Mouse (Mus musculus) 416B (cell line): ENCODE data around the gene Irf2bp1.

Source experiments
- DNase-seq: peaks from one replicate; pipeline ENCODE4 v3.0.0; 2011; ENCODE audit warnings: low read depth

The Irf2bp1 gene

DNA sequence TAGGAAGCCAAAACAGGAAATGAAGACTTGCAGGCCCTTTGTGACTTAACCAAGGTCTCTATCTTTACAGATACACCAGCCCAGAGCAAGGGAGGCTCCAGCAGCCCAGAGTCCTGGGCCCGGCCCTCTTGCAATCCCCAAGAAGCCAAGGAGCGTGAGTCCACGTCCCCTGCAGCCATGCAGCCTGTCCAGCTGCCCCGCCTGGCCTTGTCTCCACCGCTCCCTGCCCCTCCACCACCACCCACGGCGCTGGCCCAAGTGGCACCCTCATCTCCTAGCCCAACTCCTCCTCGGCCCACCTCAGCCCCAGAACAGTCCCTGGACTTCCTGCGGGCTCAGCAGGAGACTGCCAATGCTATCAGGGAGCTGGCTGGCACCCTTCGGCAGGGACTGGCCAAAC lies 3.4 kb upstream of the Irf2bp1 start:
- no peak for DNase-seq

DNA sequence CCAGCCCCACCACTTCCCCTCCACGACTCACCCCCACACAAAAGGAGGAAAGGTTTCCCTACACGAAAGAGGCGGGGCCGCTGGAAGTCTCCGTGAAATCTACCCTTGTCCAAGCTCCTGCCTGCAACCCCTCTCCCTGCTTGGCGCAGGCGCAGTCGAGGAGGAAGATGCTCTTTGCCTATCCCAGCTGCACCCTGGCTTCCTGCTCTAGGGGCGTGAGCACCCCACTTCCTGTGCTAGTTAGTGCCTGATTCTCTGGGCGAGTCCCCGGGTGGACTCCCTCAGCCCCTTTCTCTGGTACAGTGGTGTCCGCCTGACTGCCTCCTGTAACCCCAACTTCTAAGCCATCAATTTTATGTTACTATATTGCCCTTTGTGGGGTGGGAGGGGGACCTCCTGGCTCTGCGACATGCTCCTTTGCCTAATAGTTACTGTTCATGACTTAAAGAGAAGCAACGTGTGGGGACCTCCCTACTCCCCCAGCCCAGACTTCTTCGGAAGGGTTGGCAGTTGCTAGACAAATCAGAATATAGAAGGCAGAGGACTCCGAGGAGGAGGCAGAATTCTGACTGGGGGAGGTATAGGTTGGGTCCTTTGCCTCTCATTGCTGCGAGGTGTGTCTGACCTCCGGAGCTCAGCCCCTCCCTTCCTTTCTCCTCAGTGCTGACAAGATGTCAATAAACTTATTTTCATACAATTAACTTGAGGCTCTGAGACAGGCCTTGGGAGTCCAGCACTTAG lies 2.6 kb upstream of the Irf2bp1 start:
- peak; percentile 81 for DNase-seq

DNA sequence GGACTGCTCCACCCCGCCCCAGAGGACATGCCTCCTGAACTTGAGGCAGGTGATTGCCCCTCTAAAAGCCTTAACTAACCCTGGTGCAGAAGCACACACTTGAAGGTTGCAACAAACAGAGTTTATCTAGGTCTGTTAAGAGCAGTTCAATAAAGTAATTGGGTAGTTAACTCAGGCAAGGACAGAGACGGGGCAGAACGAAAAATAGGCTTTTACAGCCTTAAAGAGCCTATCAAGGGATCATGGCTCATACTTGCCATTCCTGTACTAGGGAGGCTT lies 2.1 kb upstream of the Irf2bp1 start:
- DNase-seq: no peak

DNA sequence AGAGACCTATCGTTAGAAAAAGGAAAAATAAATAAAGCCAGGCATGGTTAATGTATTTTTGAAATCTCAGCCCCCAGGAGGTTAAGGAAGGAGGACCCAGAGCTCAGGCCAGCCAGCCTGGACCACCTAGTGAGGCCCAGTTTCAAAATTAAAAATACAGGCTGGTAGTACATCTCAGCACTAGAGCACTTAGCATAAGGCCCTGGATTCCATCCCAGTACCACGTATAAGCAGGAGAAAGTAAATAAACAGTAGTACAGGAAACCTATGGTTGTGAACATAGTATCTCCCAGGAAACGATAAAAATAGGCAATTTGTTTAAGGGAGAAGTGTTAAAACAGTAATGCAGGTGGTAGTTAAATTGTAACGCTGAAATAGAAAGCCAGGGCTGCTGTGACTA lies 1.7 kb upstream of the Irf2bp1 start:
- DNase-seq: peak; percentile 12

DNA sequence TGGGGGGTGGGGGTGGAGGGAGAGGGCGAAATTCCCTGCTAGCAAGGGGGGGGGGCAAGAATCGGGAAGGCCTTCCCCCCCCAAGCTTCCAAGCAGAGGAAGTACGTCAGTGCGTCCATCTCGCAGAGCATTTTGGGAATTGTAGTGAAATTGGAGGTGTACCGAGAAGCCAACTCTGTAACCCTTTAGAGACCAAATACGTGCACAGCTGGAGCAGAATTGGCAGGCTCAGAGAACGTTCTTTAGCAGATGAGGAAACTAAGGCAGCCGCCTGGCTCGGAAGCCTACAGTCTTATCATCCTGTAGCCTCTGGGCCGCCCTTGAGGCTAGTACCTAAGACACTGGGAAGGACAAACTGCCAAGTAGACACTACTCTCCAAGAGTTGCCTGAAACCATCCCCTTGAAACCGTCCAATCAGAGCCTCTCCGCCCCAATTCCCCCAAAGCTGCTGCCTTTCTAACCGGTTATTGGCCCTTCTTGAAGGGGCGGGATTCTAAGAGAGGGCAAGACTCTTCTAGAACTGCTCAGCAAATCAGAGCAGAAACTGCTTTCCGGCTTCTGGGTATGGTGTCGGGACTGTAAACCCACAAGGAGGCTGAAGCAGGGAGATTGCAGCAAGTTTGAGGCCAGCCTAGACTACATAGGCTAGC lies 871 bp upstream of the Irf2bp1 start:
- DNase-seq: peak; percentile 97

DNA sequence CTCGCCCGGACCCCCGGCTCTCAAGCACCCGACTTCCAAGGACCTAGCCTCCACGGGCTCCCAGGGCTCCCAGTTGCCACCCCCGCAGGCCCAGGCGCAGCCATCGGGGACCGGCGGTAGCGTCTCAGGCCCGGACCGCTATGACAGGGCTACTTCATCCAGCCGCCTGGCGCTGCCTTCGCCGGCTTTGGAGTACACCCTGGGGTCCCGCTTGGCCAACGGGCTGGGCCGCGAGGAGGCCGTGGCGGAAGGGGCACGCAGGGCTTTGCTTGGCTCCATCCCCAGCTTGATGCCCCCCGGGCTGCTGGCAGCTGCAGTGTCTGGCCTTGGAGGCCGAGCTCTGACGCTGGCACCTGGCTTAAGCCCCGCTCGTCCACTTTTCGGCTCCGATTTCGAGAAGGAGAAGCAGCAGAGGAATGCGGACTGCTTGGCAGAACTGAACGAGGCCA lies 811 bp downstream of the Irf2bp1 start:
- no peak for DNase-seq

DNA sequence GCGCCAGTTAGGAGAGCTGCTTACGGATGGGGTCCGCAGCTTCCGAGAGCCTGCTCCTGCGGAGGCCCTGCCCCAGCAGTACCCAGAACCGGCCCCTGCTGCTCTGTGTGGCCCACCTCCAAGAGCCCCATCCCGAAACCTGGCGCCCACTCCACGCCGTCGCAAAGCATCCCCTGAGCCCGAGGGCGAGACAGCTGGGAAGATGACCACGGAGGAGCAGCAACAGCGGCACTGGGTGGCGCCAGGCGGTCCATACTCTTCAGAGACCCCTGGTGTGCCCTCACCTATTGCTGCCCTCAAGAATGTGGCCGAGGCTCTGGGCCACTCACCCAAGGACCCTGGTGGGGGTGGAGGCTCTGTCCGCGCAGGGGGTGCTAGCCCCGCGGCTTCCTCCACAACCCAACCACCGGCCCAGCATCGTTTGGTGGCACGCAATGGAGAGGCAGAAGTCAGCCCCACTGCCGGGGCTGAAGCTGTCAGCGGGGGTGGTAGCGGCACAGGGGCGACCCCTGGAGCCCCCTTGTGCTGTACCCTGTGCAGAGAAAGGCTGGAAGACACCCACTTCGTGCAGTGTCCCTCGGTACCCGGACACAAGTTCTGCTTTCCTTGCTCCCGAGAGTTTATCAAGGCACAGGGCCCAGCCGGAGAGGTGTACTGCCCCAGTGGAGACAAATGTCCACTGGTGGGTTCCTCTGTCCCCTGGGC lies 1.7 kb downstream of the Irf2bp1 start:
- DNase-seq: no peak

DNA sequence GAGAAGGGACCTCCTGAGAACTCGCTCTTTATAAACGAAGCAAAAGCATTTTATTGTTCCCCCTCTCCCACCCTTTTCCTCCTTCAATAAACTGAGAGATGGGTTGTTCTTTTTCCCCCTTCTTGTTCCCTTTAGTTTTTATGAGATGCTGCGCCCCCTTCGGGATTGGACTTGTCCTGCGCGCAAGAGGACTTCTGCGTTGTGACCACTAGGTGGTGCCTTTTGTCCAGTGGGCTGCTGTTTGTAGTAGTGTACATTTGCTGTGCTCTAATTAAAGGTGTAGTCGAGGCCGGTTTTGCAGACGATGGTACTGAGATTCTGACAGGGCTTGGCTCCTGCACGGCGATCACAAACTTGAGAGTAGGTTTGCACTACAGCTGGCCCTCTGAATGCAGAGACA lies 2.6 kb downstream of the Irf2bp1 start:
- DNase-seq: peak; percentile 93

DNA sequence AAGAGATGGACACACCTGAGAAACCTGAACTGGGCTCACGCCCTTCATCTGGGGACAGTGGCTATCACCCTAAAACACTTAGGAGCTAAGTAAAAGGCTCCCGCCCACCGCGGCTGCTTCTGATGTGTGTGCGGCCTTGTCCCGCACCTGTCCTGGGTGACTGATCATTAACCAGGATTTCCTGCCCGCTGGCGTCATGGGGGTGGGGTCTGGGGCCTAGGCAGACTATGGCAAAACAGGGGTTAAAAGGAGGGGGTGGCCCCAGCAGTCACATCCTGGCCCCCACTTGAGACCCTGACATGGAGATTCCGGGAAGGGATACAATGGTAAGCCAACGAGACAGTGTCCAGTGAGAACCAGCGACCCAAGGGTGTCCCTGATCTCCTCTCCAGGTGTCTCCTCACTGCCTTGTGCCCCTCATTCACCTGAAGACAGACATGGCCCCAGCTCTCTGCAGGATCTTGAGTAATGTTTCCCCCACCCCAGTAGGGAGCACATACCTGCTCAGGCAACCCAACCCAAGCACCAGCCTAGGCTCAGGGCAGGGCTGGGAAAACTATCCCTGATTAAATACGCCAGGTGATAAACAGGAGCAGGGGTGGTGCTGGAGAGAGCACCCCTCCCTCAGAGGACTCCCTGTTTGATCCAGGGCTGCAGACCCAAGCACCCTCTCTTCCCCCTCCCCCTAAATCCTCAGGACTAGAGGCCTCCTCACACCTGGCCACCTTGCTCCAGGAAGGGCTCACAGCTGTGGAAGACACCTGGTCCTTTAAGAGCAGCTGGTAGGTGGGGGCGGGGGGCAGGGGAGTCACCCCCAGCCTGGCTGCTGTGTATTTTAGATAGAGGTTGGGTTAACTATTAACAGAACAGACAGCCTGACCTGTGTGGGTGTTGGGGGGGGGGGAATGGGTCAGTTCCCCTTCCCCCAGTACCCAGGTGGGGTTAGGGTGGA lies 3.5 kb downstream of the Irf2bp1 start:
- DNase-seq: no peak

DNA sequence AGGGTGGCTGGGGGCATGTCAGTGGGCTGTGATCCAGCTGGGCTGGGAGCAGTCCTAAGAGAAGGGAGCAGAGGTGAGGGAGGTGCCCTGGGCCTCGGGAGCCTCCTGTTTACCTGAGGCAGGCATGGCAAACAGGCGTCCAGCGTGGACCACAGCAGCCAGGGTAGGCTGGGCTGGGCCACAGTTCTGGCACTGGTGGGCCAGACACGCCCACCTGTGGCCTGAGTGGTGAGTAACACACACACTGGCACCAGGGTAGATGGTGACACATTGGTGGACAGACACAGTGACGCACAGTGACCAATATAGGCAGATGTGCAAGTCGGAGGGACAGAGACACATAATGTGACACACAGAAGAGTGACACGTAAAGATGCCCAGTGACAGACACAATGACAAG lies 6.7 kb downstream of the Irf2bp1 start:
- DNase-seq: peak; percentile 60

DNA sequence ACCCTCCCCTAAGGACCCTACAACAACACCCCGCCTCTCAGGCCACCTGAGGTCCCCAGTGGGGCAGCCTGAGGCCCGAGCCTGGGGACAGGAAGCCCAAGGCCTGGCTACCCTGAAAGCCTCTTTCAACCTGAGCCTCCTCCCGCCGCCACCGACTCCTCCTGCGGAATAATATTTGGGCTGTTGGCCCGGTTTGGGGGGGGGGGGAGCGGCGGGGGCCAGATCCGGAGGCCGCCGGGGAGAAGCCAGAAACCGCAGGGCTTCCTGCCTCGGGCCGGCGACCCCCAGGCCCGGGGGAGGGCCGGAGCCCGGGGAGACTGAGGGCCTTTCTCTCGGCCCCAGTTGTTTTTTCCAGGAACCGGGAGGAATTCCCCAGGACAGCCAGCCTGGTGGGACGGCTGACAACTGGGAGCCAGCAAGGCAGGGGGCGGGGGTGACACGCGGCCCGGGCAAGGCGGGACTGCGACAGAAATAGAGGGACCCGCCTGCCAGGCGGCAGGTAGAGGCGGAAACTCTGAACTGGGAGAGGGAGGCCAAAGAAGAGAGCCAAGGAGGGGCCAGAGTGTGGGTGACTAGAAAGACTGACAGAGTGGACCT lies 8.3 kb downstream of the Irf2bp1 start:
- DNase-seq: peak; percentile 51

DNA sequence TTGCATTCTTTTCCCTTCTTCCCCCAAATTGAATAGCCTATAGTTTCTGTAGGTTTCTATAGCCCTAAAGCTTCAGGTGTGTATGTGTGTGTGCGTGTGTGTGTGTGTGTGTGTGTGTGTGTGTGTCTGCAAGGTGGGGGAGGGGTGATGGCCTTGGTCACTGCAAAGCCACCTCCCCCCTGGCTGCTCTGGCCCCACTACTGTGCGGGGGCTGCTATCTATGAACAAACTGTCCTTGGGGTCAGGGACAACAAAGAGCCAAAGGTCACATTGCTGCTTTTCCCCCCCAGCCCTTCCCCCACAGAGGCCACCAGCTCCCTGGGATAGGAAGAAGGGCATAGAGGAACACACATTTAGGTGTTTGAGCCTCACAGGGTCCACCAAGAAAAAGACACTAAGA lies 9.0 kb downstream of the Irf2bp1 start:
- DNase-seq: no peak

DNA sequence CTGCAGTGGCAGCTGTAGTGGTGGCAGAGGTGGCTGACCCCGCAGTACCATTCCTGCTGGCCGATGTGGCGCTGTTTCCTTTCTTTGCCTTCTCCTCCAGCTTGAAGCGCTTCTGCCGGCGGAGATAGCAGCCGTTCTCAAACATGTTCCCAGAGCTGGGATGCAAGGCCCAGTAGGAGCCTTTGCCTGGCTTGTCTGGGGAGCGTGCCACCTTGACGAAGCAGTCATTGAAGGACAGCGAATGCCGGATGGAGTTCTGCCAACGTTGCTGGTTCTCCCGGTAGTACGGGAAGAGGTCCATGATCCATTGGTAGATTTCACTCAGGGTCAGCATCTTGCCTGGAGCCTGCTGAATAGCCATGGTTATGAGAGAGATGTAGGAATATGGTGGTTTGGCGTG lies 10.6 kb downstream of the Irf2bp1 start:
- no peak for DNase-seq

DNA sequence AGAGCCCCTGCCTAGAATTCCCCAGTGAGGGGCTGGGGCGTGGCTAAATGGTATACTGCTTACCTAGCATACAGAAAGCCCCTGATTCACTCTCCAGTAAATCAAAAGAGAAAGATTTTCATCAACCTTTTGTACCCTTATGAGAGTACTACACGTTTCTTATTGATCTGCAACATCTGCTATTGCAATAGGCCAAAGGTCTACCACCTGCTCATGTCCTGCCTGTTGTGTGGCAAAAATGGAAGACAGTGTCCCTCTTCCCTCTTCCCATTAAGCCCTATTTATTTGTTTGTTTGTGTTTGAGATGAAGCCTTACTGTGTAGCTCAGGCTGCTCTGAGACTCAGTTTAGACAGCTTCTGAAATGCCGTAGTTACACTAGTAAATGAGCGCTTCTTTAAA lies 12.2 kb downstream of the Irf2bp1 start:
- DNase-seq: no peak

DNA sequence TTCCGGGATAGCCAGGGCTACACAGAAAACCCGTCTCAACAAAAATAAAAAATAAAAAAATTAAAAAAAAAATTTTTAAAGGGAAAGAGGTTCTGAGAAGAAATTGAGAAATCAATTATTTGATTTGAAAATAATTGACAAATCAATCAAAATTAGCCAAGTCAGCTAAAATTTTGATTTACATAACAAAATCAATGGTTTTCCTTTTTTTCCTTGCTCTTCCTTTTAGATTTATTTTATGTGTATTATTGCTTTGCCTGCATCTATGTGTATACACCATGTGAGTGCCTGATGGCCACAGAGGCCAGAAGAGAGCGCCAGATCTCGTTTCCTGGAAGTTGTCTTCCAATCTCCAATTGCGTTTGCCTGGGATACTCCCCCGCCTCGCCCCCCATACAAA lies 14.1 kb downstream of the Irf2bp1 start:
- DNase-seq: no peak

DNA sequence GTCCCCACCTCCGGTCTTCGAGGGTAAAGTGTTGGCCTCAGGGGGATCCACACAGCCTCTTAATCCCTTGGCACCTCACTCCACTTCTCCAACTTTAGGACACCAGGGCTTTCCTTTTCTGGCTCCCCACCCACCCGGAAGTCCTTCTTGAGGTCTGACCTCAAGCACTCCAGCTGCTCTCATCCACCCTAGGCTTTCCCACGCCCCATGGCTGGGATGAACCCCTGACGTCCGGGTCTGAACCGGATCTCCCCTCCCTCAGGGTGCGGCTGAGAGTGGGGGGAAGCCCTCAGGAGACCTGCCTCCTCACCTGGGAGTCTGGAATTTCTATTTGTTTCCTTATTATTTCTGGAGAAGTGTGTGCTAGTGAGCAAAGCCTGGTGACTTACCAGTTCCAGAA lies 17.2 kb downstream of the Irf2bp1 start:
- peak; percentile 19 for DNase-seq

DNA sequence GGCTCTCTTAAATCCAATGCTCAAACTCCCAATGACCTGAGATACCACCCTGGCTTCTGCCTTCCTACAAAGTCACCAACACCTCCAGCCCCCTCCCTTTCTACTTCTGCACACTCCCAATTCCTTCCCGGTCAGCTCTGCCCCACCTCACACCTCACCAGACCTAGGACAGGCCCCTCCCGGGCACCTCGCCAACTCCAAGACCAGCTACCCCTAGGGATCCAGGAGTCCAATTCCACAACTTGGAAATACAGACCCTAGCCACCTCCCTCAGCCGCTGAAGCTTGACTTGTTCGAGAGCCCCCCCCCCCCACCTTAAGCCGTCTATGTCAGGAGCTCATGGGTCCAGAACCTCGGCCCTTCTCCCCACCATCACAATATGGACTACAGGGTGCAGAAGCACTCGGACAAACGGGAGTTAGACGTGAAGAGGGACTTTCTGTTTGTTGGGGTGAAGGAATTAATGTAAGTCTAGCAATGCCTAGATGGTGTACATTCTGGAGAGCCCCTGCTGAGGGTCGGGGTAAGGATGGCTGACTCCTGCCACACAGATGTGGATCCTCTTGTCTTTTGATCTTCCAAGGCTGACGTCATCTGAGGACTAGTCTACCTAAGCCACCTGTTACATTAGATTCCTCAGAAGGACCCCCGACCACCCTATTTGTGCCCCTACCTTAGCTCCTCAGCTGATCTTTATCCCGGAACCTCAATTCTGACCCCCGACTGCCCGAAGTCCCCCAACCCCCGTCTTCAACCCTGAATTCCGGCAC lies 18.5 kb downstream of the Irf2bp1 start:
- DNase-seq: no peak

DNA sequence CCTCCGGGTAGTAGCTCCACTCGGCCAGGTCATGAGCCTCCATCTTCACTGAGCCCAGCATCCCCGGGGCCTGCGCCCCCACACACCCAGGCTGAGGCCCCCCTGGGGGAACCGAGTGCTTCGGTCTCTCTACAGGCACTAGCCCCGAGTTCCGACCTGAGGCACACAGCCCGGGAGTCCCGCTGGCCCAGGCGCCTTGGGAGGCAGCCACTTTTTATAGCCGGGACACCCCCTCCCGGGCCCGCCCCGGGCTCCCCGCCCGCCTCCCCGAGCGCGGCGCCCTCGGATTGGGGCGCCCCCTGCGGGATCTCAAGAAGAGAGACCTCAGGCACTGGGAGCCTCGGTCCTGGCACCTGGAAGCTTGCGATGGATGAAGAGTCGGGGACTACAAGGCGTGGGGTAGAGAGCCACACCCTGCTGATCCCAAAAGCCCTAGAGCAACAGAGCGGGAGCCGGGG lies 19.5 kb downstream of the Irf2bp1 start, which contains the start of gene Foxa3:
Gene Foxa3, minus strand, starts transcription at position 182 of the 458 bp plus-strand sequence.
- DNase-seq: no peak

DNA sequence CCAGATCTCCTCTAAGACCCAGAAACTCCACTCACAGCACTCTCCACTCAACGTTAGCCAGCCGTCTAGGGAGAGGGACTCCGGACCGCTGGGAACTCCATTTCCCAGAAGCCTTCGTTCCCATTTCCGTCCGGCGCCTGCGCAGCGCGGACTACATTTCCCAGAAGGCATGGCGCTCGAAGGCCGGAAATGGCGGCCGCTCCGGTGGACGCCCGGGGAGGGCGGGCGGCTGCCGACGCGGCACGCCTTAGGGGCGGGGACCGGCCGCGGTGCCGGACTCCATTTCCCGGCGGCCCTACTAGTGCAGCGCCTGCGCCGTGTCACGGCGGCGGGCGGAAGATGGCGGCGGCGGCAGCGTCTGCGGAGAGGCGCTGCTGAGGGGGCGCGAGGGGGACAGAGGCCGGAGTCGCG lies 20.3 kb downstream of the Irf2bp1 start, which contains the start of gene Sympk:
Gene Sympk, plus strand, starts transcription at position 282 of the 411 bp plus-strand sequence.
- peak; percentile 93 for DNase-seq

DNA sequence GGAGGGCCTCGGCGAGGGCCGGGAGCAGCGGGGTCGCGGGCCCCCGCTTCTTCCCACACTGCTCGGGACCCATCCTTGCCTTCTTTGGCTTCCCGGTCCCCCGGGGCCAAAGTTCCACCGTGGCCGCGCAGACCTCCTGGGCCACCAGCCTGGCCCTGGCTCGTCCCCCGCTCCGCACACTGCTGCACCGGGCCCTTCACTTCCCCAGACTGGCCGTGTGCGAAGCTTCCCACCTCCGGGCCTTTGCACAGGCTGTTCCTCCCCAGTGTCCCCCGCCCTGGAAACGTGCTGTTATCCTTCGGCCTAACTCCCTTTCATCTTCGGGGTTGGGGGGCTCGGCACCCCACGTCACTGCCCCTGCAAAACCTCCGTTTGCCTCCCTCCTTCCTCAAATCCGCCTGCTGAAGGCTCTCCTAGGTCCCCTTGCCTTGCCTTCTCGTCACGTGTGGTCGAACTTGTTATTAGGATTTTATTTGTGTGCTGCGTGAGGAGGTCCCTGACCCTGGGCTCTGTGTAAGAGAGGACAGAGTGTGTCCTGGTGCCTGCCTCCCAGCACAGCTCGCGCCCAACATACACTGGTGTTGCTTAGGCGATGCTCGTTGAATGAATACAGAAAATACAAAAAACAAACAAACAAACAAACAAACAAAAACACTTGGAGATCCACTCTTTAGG lies 20.9 kb downstream of the Irf2bp1 start:
- peak; percentile 51 for DNase-seq
